ENCODE assay signal across 7 mouse cellular contexts in the genomic region with DNA sequence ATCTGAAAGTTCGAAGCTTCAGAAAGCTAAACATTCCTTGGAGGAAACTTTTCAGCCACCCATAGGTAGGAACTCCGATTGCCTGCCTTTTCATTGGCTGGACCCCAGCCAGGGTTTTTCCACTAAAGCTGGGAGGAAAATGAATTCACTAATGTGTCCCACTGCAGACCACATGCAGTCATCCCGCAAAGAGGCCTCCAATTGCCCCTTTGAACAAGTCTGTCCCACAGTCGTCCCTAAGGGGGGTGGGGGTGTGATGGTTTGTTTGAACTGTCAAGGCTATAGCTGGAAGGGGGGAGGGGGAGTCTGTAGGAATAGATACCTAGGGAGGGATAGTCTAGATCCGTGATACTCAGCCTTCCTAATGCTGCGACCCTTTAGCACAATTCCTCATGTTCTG. TPM values are rescaled to one million over a fixed set of nuclear protein-coding genes. Genes with fewer than 3 reads are reported as not detected.
DNase-seq lines count a peak whose midpoint lies in the region; ATAC-seq lines count a peak whose summit lies in the region.

No protein-coding gene starts in this region.

- 22% methylated on average over 6 of the region's 6 CpGs for WGBS in limb, embryonic 13.5 days

- no peak overlapping the region for H3K27ac ChIP-seq in limb, embryonic 13.5 days

- H3K9ac ChIP-seq in limb, embryonic 13.5 days: no peak overlapping the region

- H3K36me3 ChIP-seq in limb, embryonic 13.5 days: no peaks in the 10 kb centered on the region

- no peaks in the 10 kb centered on the region for H3K9me3 ChIP-seq in limb, embryonic 13.5 days

- H3K4me2 ChIP-seq in limb, embryonic 13.5 days (replicated peaks): peak overlapping the region; percentile 57

- peaks cover 6% of the 10 kb centered on the region; the same call in 1 of the 2 replicates for H3K27me3 ChIP-seq in limb, embryonic 13.5 days

- peak overlapping the region; percentile 44 for H3K4me3 ChIP-seq in limb, embryonic 13.5 days

- ATAC-seq in limb, embryonic 13.5 days (ENCODE audit: low FRiP score, low read depth): peak; percentile 43; the same call in 1 of the 2 replicates
- ATAC-seq in erythroid progenitor cell, adult 5-6 weeks (replicated peaks; ENCODE audit: low FRiP score, poor library complexity, severe bottlenecking): no peak

- peak; percentile 21 for DNase-seq in retina, postnatal 1 day
- no peak for DNase-seq in retina, embryonic 14.5 days (ENCODE audit: low spot score)
- DNase-seq in cerebellum, postnatal 36 days: peak; percentile 9 to 10
- DNase-seq in heart, postnatal 4 days: peak; percentile 55
- no peak for DNase-seq in layer of hippocampus, postnatal 10 days (ENCODE audit: low spot score in 2 of 2)

- H3K4me1 ChIP-seq in limb, embryonic 13.5 days: no peaks in the 10 kb centered on the region

RNA-seq across cellular contexts. Expression of a gene that starts 1.1 kb away (rescaled TPM):
- 10 to 100 TPM; 43.0 to 51.6 TPM for total RNA-seq in heart, postnatal 4 days (2021)
- 12.4 and 13.5 TPM in 2 replicates for polyA plus RNA-seq in limb, embryonic 13.5 days (2015; fragmentation: Nextera tagmentation; extraction: Ambion mirVana)
- 10.5 and 12.6 TPM in 2 replicates for total RNA-seq in erythroid progenitor cell, adult 5-6 weeks (2015; ENCODE audit: low replicate concordance)
- 7.7 and 8.0 TPM in 2 replicates for total RNA-seq in erythroid progenitor cell, adult 5-6 weeks (2017; ENCODE audit: low replicate concordance)
- 1 to 10 TPM; 5.2 to 5.5 TPM for total RNA-seq in layer of hippocampus, postnatal 10 days (2021)

RNA-seq across cellular contexts. Expression of a gene that starts 19.3 kb away (rescaled TPM):
- 10 to 100 TPM; 15.5 to 17.0 TPM for total RNA-seq in heart, postnatal 4 days (2021)
- polyA plus RNA-seq in limb, embryonic 13.5 days (2015; fragmentation: Nextera tagmentation; extraction: Ambion mirVana): 14.5 and 15.9 TPM in 2 replicates
- not detected in 2 replicates for total RNA-seq in erythroid progenitor cell, adult 5-6 weeks (2015; ENCODE audit: low replicate concordance)
- not detected in 2 replicates for total RNA-seq in erythroid progenitor cell, adult 5-6 weeks (2017; ENCODE audit: low replicate concordance)
- total RNA-seq in layer of hippocampus, postnatal 10 days (2021): 10 to 100 TPM; 74.9 to 86.7 TPM

RNA-seq across cellular contexts. Expression of a gene that starts 32.2 kb away (rescaled TPM):
- 10 to 100 TPM; 15.7 to 17.1 TPM for total RNA-seq in heart, postnatal 4 days (2021)
- 25.4 and 28.6 TPM in 2 replicates for polyA plus RNA-seq in limb, embryonic 13.5 days (2015; fragmentation: Nextera tagmentation; extraction: Ambion mirVana)
- total RNA-seq in erythroid progenitor cell, adult 5-6 weeks (2015; ENCODE audit: low replicate concordance): 77.1 and 113 TPM in 2 replicates
- total RNA-seq in erythroid progenitor cell, adult 5-6 weeks (2017; ENCODE audit: low replicate concordance): 58.4 and 61.5 TPM in 2 replicates
- 1 to 10 TPM; 1.4 to 1.9 TPM for total RNA-seq in layer of hippocampus, postnatal 10 days (2021)

RNA-seq across cellular contexts. Expression of a gene that starts 54.0 kb away (rescaled TPM):
- total RNA-seq in heart, postnatal 4 days (2021): under 1 TPM in 1 of 2 experiments, not detected in 1; 0.88 TPM
- polyA plus RNA-seq in limb, embryonic 13.5 days (2015; fragmentation: Nextera tagmentation; extraction: Ambion mirVana): 0.13 TPM in 1 of 2 replicates, not detected in the other
- total RNA-seq in erythroid progenitor cell, adult 5-6 weeks (2015; ENCODE audit: low replicate concordance): not detected in 2 replicates
- not detected in 2 replicates for total RNA-seq in erythroid progenitor cell, adult 5-6 weeks (2017; ENCODE audit: low replicate concordance)
- total RNA-seq in layer of hippocampus, postnatal 10 days (2021): not detected

Comparison
In these comparisons a context has a peak if more than half of its experiments do, and no peak if none do; other contexts are left out.
1. DNase-seq: peak in retina, postnatal 1 day (single experiment), cerebellum, postnatal 36 days (2 of 2) and heart, postnatal 4 days (single experiment); none in retina, embryonic 14.5 days (single experiment) and layer of hippocampus, postnatal 10 days (0 of 2).
2. RNA of a gene that starts 19.3 kb away (total RNA-seq): 74.9 to 86.7 TPM in layer of hippocampus, postnatal 10 days and 15.5 to 17.0 TPM in heart, postnatal 4 days; not detected in erythroid progenitor cell, adult 5-6 weeks; every median in the first group is over 10 times any median in the second.
3. RNA of a gene that starts 32.2 kb away (total RNA-seq): 58.4 to 113 TPM in erythroid progenitor cell, adult 5-6 weeks and 15.7 to 17.1 TPM in heart, postnatal 4 days; 1.4 to 1.9 TPM in layer of hippocampus, postnatal 10 days; every median in the first group is over 4 times any median in the second.